Mouse (Mus musculus) cerebellum, adult 11-12 months (tissue): ENCODE measurements around the gene Cxcl16.
"Not testable (repeated sequence)": the region's sequence is repeated elsewhere in the genome, so short reads cannot be mapped to it uniquely, and the experiment has no call there.

Experiments used
- DNase-seq: peaks from one replicate; pipeline ENCODE4 v3.0.0; 2022

Cxcl16 gene

GRCm38 (mm10) chr11:70451797-70452498, 7.8 kb downstream of the Cxcl16 start, which contains the start of gene Med11:
Gene Med11, plus strand, starts transcription at chr11:70451919.
- peak; percentile 97 for DNase-seq

- DNase-seq: no peak
These were observed 8.9 kb downstream of the Cxcl16 start for GRCm38 (mm10) chr11:70450926-70451325.

- no peak for DNase-seq
These were observed 12.4 kb downstream of the Cxcl16 start for GRCm38 (mm10) chr11:70447373-70447772.

GRCm38 (mm10) chr11:70446756-70447155, 13.0 kb downstream of the Cxcl16 start:
- DNase-seq: no peak

- no peak for DNase-seq
These were observed 15.1 kb downstream of the Cxcl16 start for GRCm38 (mm10) chr11:70444667-70445066.

- no peak for DNase-seq
These were observed 15.8 kb downstream of the Cxcl16 start for GRCm38 (mm10) chr11:70443964-70444363.

- no peak for DNase-seq
These were observed 17.9 kb downstream of the Cxcl16 start for GRCm38 (mm10) chr11:70441882-70442281.

GRCm38 (mm10) chr11:70440637-70441036, 19.1 kb downstream of the Cxcl16 start:
- no peak for DNase-seq

GRCm38 (mm10) chr11:70438728-70439374, 20.9 kb downstream of the Cxcl16 start:
- DNase-seq: no peak

GRCm38 (mm10) chr11:70437426-70437825, 22.4 kb downstream of the Cxcl16 start:
- DNase-seq: no peak

- no peak for DNase-seq
These were observed 24.3 kb downstream of the Cxcl16 start for GRCm38 (mm10) chr11:70435476-70435875.

GRCm38 (mm10) chr11:70433951-70434350, 25.8 kb downstream of the Cxcl16 start:
- no peak for DNase-seq

GRCm38 (mm10) chr11:70433569-70433943, 26.2 kb downstream of the Cxcl16 start:
- no peak for DNase-seq

GRCm38 (mm10) chr11:70432895-70433568, 26.8 kb downstream of the Cxcl16 start:
- no peak for DNase-seq

- peak; percentile 99 for DNase-seq
These were observed 27.5 kb downstream of the Cxcl16 start, which contains the start of gene Arrb2 for GRCm38 (mm10) chr11:70432048-70432894. Gene Arrb2, plus strand, starts transcription at chr11:70432635.

- no peak for DNase-seq
These were observed 28.2 kb downstream of the Cxcl16 start for GRCm38 (mm10) chr11:70431574-70431973.

GRCm38 (mm10) chr11:70426598-70426997, 33.2 kb downstream of the Cxcl16 start:
- not testable (repeated sequence) for DNase-seq

- no peak for DNase-seq
These were observed 40.3 kb downstream of the Cxcl16 start for GRCm38 (mm10) chr11:70419486-70419885.

- no peak for DNase-seq
These were observed 41.6 kb downstream of the Cxcl16 start for GRCm38 (mm10) chr11:70418199-70418598.

- DNase-seq: no peak
These were observed 45.8 kb downstream of the Cxcl16 start for GRCm38 (mm10) chr11:70413961-70414360.

GRCm38 (mm10) chr11:70412591-70412990, 47.2 kb downstream of the Cxcl16 start:
- no peak for DNase-seq

GRCm38 (mm10) chr11:70410297-70410643, 49.5 kb downstream of the Cxcl16 start:
- no peak for DNase-seq
